Mouse (Mus musculus) brain, embryonic 14.5 days (tissue): ENCODE measurements around the gene Itgb3bp.
A peak's percentile ranks its signal among the peaks of the same experiment; 100 is the strongest.

Source experiments
- CTCF ChIP-seq: fragments of 200-500 bp; IDR thresholded peaks from 2 replicates; pipeline ENCODE4 v1.5.1; 2012; ENCODE audit warnings: inconsistent platforms, mild to moderate bottlenecking, moderate library complexity, borderline replicate concordance; ENCODE audit not compliant: insufficient read depth, insufficient read length; ENCODE audit errors: extremely low read depth
- POLR2A ChIP-seq: fragments of 200-500 bp; IDR thresholded peaks from 2 replicates; pipeline ENCODE4 v1.6.1; 2012; ENCODE audit warnings: mild to moderate bottlenecking, inconsistent platforms, borderline replicate concordance; ENCODE audit not compliant: poor library complexity, insufficient read depth, insufficient read length, severe bottlenecking; ENCODE audit errors: extremely low read depth

- TF ChIP-seq POLR2A (peak; percentile 35; the same call in 1 of the 2 replicates), CTCF (no peak)
Observed at GRCm38 (mm10) chr4:99829094-99830073, 100.2 kb downstream of the Itgb3bp start, which contains the start of gene Efcab7.
